Mouse (Mus musculus) ZHBTc4 (cell line): ENCODE data around the gene Ss18l2.

Experiments used
- DNase-seq: peaks from one replicate; pipeline ENCODE4 v3.0.0-alpha.2; 2011; ENCODE audit warnings: low read depth, low spot score

Gene Ss18l2

GRCm38 (mm10) chr9:121709898-121710583 lies at the start of gene Ss18l2:
Gene Ss18l2 (plus strand): TSS chr9:121710329.
- peak; percentile 100 for DNase-seq

GRCm38 (mm10) chr9:121663467-121663866 lies 46.7 kb upstream of the Ss18l2 start:
- DNase-seq, result no peak

- no peak for DNase-seq
These were observed 46.0 kb upstream of the Ss18l2 start for GRCm38 (mm10) chr9:121664104-121664503.

GRCm38 (mm10) chr9:121666957-121667630 lies 43.0 kb upstream of the Ss18l2 start:
- no peak for DNase-seq

- DNase-seq, result no peak
These were observed 42.3 kb upstream of the Ss18l2 start for GRCm38 (mm10) chr9:121667822-121668221.

- DNase-seq, result peak; percentile 83
These were observed 40.8 kb upstream of the Ss18l2 start for GRCm38 (mm10) chr9:121669348-121669791.

GRCm38 (mm10) chr9:121671300-121671699 lies 38.8 kb upstream of the Ss18l2 start:
- DNase-seq, result peak; percentile 80

GRCm38 (mm10) chr9:121672311-121672710 lies 37.8 kb upstream of the Ss18l2 start:
- no peak for DNase-seq

GRCm38 (mm10) chr9:121673716-121674115 lies 36.4 kb upstream of the Ss18l2 start:
- DNase-seq, result no peak

GRCm38 (mm10) chr9:121675011-121675410 lies 35.1 kb upstream of the Ss18l2 start:
- DNase-seq, result no peak

GRCm38 (mm10) chr9:121675556-121675955 lies 34.6 kb upstream of the Ss18l2 start:
- DNase-seq, result no peak

- DNase-seq, result no peak
These were observed 33.1 kb upstream of the Ss18l2 start for GRCm38 (mm10) chr9:121677069-121677468.

- DNase-seq, result no peak
These were observed 32.7 kb upstream of the Ss18l2 start for GRCm38 (mm10) chr9:121677476-121677875.

- peak; percentile 79 for DNase-seq
These were observed 30.6 kb upstream of the Ss18l2 start for GRCm38 (mm10) chr9:121679549-121679948.

- no peak for DNase-seq
These were observed 28.9 kb upstream of the Ss18l2 start for GRCm38 (mm10) chr9:121681191-121681590.

GRCm38 (mm10) chr9:121682037-121682680 lies 28.0 kb upstream of the Ss18l2 start:
- no peak for DNase-seq

GRCm38 (mm10) chr9:121684702-121685101 lies 25.4 kb upstream of the Ss18l2 start:
- DNase-seq, result no peak

GRCm38 (mm10) chr9:121690200-121690651 lies 19.9 kb upstream of the Ss18l2 start:
- DNase-seq, result no peak

GRCm38 (mm10) chr9:121690734-121691133 lies 19.4 kb upstream of the Ss18l2 start:
- no peak for DNase-seq

- DNase-seq, result no peak
These were observed 15.4 kb upstream of the Ss18l2 start for GRCm38 (mm10) chr9:121694736-121695135.

- DNase-seq, result no peak
These were observed 13.5 kb upstream of the Ss18l2 start for GRCm38 (mm10) chr9:121696626-121697025.
